Mouse (Mus musculus) liver, embryonic 11.5 days (tissue): ENCODE measurements around the gene Scamp1. TPM values are rescaled to one million over a fixed set of nuclear protein-coding genes. Genes with fewer than 3 reads are reported as not detected.

Source experiments
- ATAC-seq: fragments of 200-750 bp; cut with Nextera tagmentation; replicated peaks from 2 replicates; pipeline ENCODE4 v1.8.0; 2017; ENCODE audit warnings: moderate number of reproducible peaks, mild to moderate bottlenecking, moderate TSS enrichment, moderate library complexity; ENCODE audit not compliant: low FRiP score
- DNase-seq: peaks from one replicate; pipeline ENCODE4 v3.0.0-alpha.2; 2017; ENCODE audit warnings: low spot score
- H3K27ac ChIP-seq: fragments of 300-500 bp; sonication (generic); 2 replicates; pipeline ENCODE4 v1.5.1; 2014; ENCODE audit warnings: mild to moderate bottlenecking, low read depth, low read length, control low read depth
- H3K27me3 ChIP-seq: fragments of 300-500 bp; sonication (generic); replicated peaks from 2 replicates; pipeline ENCODE4 v1.6.1; 2014; ENCODE audit warnings: low read length, mixed read lengths; ENCODE audit not compliant: control insufficient read depth, insufficient read depth
- H3K36me3 ChIP-seq: fragments of 300-500 bp; sonication (generic); 2 replicates; pipeline ENCODE4 v1.6.1; 2014; ENCODE audit warnings: mild to moderate bottlenecking, low read length, moderate library complexity, mixed read lengths; ENCODE audit not compliant: control insufficient read depth, insufficient read depth
- H3K4me1 ChIP-seq: fragments of 300-500 bp; sonication (generic); replicated peaks from 2 replicates; pipeline ENCODE4 v1.6.1; 2014; ENCODE audit warnings: low read length, mixed read lengths; ENCODE audit not compliant: control insufficient read depth, insufficient read depth
- H3K4me2 ChIP-seq: fragments of 300-500 bp; sonication (generic); 2 replicates; pipeline ENCODE4 v1.6.1; 2014; ENCODE audit warnings: mild to moderate bottlenecking, control low read depth, moderate library complexity
- H3K4me3 ChIP-seq: fragments of 300-500 bp; sonication (generic); 2 replicates; pipeline ENCODE4 v1.5.1; 2014; ENCODE audit warnings: low read depth, low read length, control low read depth
- H3K9ac ChIP-seq: fragments of 300-500 bp; sonication (generic); 2 replicates; pipeline ENCODE4 v1.6.1; 2014; ENCODE audit warnings: low read depth, low read length, control low read depth
- H3K9me3 ChIP-seq: fragments of 300-500 bp; sonication (generic); 2 replicates; pipeline ENCODE4 v1.6.1; 2016; ENCODE audit warnings: low read length, inconsistent platforms, mixed read lengths; ENCODE audit not compliant: control insufficient read depth
- WGBS: fragments of 180-500 bp; shearing (Covaris S2); extraction: QIAGEN DNeasy Blood & Tissue Kit; methylation state at CpG from one replicate; pipeline ENCODE4 v1.1.7; 2014; 5-methylcytosine and 5-hydroxymethylcytosine counted together
- polyA plus RNA-seq: library from polyadenylated mRNA; unstranded; fragments of >200 nt; fragmentation: Nextera tagmentation; extraction: Ambion mirVana; gene quantifications from 2 replicates; pipeline ENCODE4 v1.2.1, GENCODE M21; 2014

Gene Scamp1
- polyA plus RNA-seq, 1 experiment from 2014 or later = 16.7 TPM

GRCm38 (mm10) chr13:94183372-94184021, 102.2 kb downstream of the Scamp1 start:
- Histone ChIP-seq H3K9ac (no peak overlapping the region), H3K4me1 (peaks cover 2% of the 10 kb centered on the region; the same call in 1 of the 2 replicates), H3K4me3 (no peak overlapping the region), H3K27ac (no peak overlapping the region), H3K27me3 (no peaks in the 10 kb centered on the region), H3K36me3 (no peaks in the 10 kb centered on the region), H3K4me2 (no peak overlapping the region), H3K9me3 (no peaks in the 10 kb centered on the region)
- DNase-seq (no peak), ATAC-seq (no peak)
- WGBS = 80% methylated on average over 8 of the region's 8 CpGs

- Histone ChIP-seq H3K27me3 (no peaks in the 10 kb centered on the region), H3K4me3 (no peak overlapping the region), H3K4me1 (0 out of 2 replicates have a peak, but pooled peaks cover 2% of the 10 kb centered on the region), H3K4me2 (no peak overlapping the region), H3K9me3 (no peaks in the 10 kb centered on the region), H3K9ac (no peak overlapping the region), H3K36me3 (no peaks in the 10 kb centered on the region; the same call in 1 of the 2 replicates), H3K27ac (no peak overlapping the region)
- DNase-seq (no peak), ATAC-seq (no peak)
- WGBS = 79% methylated on average over 5 of the region's 5 CpGs
These were observed 103.6 kb downstream of the Scamp1 start for GRCm38 (mm10) chr13:94182026-94182425.

DNA sequence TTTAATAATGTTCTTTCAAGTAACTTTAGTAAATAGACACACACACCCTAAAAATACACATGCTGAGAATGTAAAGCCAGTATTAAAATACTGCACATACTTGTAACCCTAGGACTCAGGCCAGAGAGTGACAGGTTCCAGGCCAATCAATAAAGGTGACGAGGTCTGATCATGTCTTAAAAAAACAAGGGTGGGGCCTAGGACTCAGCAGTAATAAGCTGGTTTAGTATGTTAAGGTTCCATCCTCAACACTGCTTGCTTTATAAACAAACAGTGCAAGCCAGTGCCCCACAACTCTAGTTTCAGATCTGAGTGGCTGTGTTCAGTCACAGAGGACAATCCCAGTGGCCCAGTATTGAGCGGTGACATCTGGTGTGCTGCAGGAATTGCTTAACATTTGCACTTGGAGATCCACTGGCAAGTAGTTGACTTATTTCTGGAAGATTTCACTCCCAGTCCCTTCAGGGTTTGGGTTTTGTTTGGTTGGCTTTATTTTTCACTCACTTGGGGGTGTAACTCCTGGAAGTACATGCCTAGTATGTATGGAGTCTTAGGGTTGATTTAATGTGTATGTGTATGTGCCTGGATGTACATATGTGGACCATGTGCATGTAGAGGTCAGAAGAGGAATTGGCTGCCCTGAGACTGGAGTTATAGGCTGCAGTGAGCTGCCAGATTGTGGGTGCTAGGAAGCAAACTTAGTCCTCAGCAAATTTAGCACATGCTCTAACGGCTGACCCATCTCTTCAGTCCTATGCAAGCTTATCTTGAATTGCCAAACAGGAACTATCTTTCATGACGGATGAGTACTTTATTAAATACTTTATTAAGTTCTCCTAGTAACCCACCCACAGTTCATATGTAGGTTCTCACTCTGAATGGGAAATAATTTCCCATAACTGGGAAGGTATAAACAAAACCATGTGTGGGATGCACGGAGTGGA, 104.9 kb downstream of the Scamp1 start:
- 75% methylated on average over 5 of the region's 5 CpGs for WGBS
- no peak for ATAC-seq
- no peaks in the 10 kb centered on the region; the same call in 1 of the 2 replicates for H3K36me3 ChIP-seq
- no peak overlapping the region for H3K4me2 ChIP-seq
- H3K27me3 ChIP-seq = no peaks in the 10 kb centered on the region
- H3K9me3 ChIP-seq = no peaks in the 10 kb centered on the region
- H3K4me3 ChIP-seq = no peak overlapping the region
- no peak for DNase-seq
- no peak overlapping the region for H3K27ac ChIP-seq
- no peak overlapping the region for H3K9ac ChIP-seq
- H3K4me1 ChIP-seq = 0 out of 2 replicates have a peak, but pooled peaks cover 2% of the 10 kb centered on the region

DNA sequence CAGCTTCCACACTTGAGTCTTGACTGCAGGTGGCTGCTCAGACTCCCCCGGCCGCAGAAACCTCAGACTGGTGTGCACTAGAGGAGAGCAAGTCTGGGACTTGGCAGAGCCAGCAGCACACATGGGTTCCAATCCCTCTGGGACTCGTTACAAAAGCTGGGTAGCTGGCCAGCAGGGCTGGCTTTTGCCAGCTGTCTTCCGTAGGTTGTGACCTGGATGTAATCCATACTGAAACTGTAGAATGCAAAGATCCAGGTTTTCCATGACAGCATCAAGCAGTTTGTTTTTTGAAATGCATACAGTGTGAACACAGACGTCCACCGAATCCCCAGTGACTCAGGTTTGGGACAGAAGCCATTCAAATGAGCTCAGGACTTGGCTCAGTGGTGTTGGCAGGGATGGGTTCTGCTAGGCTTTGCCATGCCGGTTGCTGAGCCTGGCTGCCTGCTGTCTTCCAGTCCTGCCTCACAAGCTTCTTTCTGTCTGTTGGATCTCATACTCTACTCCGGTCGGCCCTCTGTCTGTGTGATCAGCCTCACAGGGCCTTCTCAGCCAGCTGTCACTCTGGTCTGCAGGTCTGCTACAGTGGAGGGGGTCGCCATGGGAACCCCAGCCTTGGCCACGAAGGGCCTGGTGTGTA, 107.1 kb downstream of the Scamp1 start:
- H3K27ac ChIP-seq = no peak overlapping the region
- no peaks in the 10 kb centered on the region for H3K9me3 ChIP-seq
- H3K4me3 ChIP-seq = no peak overlapping the region
- WGBS = 76% methylated on average over 11 of the region's 11 CpGs
- no peak overlapping the region for H3K9ac ChIP-seq
- ATAC-seq (no peak), DNase-seq (no peak)
- H3K27me3 ChIP-seq = no peaks in the 10 kb centered on the region
- no peaks in the 10 kb centered on the region; the same call in 1 of the 2 replicates for H3K36me3 ChIP-seq
- no peak overlapping the region for H3K4me2 ChIP-seq
- H3K4me1 ChIP-seq = peaks cover 18% of the 10 kb centered on the region

- DNase-seq (no peak), ATAC-seq (no peak)
- Histone ChIP-seq H3K27ac (no peak overlapping the region), H3K27me3 (no peaks in the 10 kb centered on the region), H3K9ac (no peak overlapping the region), H3K9me3 (no peaks in the 10 kb centered on the region), H3K36me3 (no peaks in the 10 kb centered on the region; the same call in 1 of the 2 replicates), H3K4me1 (peaks cover 23% of the 10 kb centered on the region), H3K4me2 (peak overlapping the region; percentile 15; the same call in 1 of the 2 replicates), H3K4me3 (no peak overlapping the region)
- 45% methylated on average over 7 of the region's 7 CpGs for WGBS
These were observed 108.5 kb downstream of the Scamp1 start for GRCm38 (mm10) chr13:94177148-94177547.

GRCm38 (mm10) chr13:94175379-94176050, 110.1 kb downstream of the Scamp1 start:
- WGBS = 30% methylated on average over 6 of the region's 6 CpGs
- Histone ChIP-seq H3K4me3 (peak overlapping the region; percentile 54), H3K36me3 (no peaks in the 10 kb centered on the region; the same call in 1 of the 2 replicates), H3K4me1 (peaks cover 21% of the 10 kb centered on the region), H3K27ac (no peak overlapping the region), H3K9me3 (no peaks in the 10 kb centered on the region), H3K27me3 (no peaks in the 10 kb centered on the region), H3K4me2 (peak overlapping the region; percentile 92), H3K9ac (0 out of 2 replicates have a peak overlapping the region, but pooled peaks have one; percentile 36)
- ATAC-seq (0 out of 2 replicates have a peak, but pooled peaks have one; percentile 26), DNase-seq (no peak)

GRCm38 (mm10) chr13:94174577-94175279, 110.9 kb downstream of the Scamp1 start:
- H3K36me3 ChIP-seq = no peaks in the 10 kb centered on the region; the same call in 1 of the 2 replicates
- no peak for DNase-seq
- 18% methylated on average over 16 of the region's 16 CpGs for WGBS

More at GRCm38 (mm10) chr13:94174577-94175279, 110.9 kb downstream of the Scamp1 start:
- Histone ChIP-seq H3K4me3 (peak overlapping the region; percentile 54), H3K9ac (peak overlapping the region; percentile 60), H3K27ac (no peak overlapping the region), H3K4me2 (peak overlapping the region; percentile 92), H3K9me3 (no peaks in the 10 kb centered on the region), H3K27me3 (no peaks in the 10 kb centered on the region), H3K4me1 (peaks cover 21% of the 10 kb centered on the region)
- no peak for ATAC-seq
